Mouse (Mus musculus) hindlimb bud, embryonic 11.5 days (tissue): ENCODE measurements at regions not wholly inside any gene's neighbourhood (a gene's known extent, or its start where the extent isn't known, plus 50 kb on each side); places are given as distances from the start of the nearest gene placed in this dataset.

Source experiments
- DNase-seq: peaks from one replicate; pipeline ENCODE4 v3.0.0-alpha.2; 2012; ENCODE audit warnings: low read depth, low spot score; ENCODE audit errors: extremely low spot score

- no peak for DNase-seq
Measured at GRCm38 (mm10) chr6:139075433-139075832, 417.1 kb upstream of the Igbp1b start.

GRCm38 (mm10) chr6:139027696-139028095 lies 369.4 kb upstream of the Igbp1b start:
- no peak for DNase-seq

- no peak for DNase-seq
Measured at GRCm38 (mm10) chr6:139014526-139014925, 356.2 kb upstream of the Igbp1b start.

- no peak for DNase-seq
Measured at GRCm38 (mm10) chr6:139010501-139010900, 352.2 kb upstream of the Igbp1b start.
